Mouse (Mus musculus): ENCODE measurements around the gene Ndufa8.

The Ndufa8 gene

GRCm38 (mm10) chr2:36048748-36049566 is at the start of gene Ndufa8, which contains the start of gene Morn5:
Ndufa8 (minus strand) TSS chr2:36049406.
Morn5 (plus strand) TSS chr2:36049458.
- DNase-seq (ENCODE audit: low spot score), result peak; percentile 100

- DNase-seq (ENCODE audit: low spot score), result no peak
Measured at GRCm38 (mm10) chr2:36098021-36098420, 48.8 kb upstream of the Ndufa8 start.

DNA sequence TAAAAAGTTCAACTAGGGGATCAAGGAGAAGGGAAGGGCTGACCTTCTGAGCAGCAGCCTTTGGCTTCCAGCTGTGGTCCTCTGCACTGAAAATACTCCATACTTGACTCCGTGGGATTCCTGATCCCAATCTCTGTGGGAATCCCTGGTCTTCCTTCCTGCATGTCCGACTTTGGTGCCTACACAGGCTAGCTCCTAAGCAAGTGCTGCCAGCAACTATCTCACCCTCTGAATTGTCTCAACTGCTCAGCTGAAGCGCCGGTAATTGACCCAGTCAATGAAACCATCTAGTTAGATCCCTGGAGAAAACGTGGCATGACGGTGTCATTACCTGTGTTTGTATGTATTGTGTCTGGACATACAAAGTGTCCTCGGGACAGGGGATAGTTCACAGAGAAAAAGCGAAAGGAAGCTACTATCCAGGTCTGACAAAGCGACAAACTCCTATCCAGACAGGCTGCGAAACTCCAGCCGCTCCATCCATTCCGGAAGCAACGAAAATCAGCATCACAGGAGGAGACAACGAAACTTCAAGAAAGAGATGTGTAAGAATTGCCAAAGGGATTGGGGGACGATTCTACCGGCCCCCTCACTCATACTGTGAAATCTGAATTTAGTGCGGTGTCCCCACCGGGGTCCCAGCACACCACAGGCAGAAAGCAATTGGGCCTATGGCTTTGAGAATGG is 48.1 kb upstream of the Ndufa8 start:
- no peak for DNase-seq (ENCODE audit: low spot score)

DNA sequence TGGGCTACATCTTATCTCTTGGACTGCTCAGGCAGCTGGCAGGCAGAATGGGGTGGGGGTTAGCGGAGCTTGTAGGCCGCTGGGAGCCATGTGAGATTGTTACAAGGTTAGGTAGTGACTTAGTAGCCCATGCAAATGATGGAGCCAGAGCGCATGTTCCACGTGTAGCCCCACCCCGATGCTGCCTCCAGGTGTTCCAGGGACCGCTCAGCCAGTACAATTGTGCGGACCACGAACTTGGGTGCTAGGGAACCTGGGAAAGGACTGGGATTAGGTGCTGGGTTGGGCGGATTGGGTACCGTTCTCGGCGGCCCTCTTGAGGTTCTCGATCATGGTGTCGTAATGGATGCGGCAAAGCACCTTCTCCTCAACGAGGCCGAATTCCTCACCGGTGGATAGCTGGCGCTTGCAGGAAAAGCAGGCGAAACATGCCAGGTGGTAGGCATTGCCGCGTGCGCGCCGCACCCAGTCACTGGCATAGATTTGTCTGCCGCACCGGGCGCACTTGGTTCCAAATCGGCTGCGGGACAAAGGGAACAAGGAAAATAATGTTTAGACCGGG is 44.8 kb upstream of the Ndufa8 start:
- no peak for DNase-seq (ENCODE audit: low spot score)

DNA sequence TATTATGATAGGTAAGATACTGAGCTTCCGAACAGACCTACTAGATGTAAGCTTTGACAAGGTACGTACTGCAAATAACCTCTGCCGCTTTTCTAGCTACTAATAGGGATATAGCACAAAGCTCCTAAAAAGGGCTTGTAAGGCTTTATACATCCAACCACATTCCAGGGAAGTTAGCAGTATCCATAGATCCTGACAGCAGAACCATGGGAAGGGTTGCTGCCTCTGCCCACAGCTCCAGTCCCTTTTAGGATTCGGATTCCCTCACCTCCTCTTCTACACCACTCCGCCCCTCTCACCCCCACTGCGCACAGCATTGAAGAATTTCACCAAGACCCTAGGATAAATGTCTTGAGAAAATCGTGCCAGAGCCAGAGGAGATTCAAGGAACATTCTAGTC is 44.1 kb upstream of the Ndufa8 start:
- no peak for DNase-seq (ENCODE audit: low spot score)

GRCm38 (mm10) chr2:36092748-36093147 is 43.5 kb upstream of the Ndufa8 start:
- DNase-seq (ENCODE audit: low spot score), result no peak

- DNase-seq (ENCODE audit: low spot score), result peak; percentile 84
Measured at GRCm38 (mm10) chr2:36090853-36091741, 41.9 kb upstream of the Ndufa8 start.

GRCm38 (mm10) chr2:36089190-36089589 is 40.0 kb upstream of the Ndufa8 start:
- DNase-seq (ENCODE audit: low spot score), result no peak

- DNase-seq (ENCODE audit: low spot score), result no peak
Measured at GRCm38 (mm10) chr2:36085041-36085440, 35.8 kb upstream of the Ndufa8 start.

DNA sequence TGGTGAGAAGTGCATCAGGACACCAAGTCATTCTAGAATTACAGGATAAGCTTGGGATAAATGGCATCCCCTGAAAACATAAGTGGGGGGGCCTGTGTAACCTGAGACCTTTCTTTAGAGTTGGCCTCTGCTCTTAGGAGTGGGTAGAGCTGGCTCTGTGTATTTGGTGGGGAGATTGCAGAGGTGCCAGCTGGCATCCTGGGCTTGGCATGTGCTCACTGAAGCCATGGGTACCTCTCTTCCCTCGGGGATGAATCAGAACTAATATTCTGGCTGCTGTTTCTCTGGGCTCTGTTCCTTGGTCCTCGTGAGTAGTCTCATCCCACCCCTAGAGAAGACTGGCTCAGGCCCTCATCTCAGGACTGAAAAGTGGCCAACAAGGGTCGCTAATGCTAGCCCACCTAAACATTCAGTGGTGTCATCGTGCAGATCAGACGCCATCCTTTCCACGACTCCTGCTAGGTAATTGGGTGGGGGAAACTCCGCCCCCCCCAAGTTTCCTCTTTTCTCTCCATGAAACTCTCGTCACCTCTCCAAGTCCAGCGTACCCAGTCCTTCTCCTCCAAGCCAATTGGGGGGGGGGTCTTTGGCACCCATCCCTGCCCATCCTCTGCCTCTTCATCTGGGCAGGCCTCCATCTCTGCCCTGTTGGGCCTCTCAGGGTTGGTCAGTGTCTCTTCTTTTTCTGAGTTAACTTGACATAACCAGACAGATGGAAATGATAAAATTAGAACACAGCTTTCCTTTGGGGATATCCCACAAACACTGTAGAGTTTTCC is 33.8 kb upstream of the Ndufa8 start:
- DNase-seq (ENCODE audit: low spot score), result no peak

- no peak for DNase-seq (ENCODE audit: low spot score)
Measured at GRCm38 (mm10) chr2:36081446-36081845, 32.2 kb upstream of the Ndufa8 start.

DNA sequence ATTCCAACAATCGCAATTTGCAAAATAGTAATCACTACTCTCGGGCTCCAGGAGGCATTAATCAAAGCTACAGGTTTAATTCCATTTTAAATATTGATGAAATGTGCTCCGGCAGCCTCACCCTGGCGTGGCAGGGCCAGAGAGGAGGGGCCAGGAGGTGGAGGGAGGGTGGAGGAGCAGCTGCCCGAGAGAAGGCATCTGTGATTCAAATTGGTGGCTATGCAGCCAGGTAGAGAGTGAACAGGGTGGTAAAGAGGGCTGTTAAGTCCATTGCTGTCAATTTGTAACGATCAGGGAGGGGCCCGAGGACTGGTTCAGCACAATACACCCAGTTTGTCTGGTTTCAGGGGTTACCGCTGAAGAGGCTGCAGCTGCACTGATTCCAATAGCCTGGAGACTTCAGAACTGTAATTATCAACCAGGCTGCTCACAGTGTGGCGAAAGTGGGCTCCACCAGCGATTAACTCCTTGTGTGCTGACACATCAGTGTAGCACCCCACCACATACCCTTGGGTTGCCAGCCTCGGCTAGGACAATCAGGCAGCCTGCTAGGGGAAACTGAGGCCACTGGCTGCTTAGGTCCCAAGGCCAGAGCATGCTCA is 28.1 kb upstream of the Ndufa8 start:
- no peak for DNase-seq (ENCODE audit: low spot score)

DNA sequence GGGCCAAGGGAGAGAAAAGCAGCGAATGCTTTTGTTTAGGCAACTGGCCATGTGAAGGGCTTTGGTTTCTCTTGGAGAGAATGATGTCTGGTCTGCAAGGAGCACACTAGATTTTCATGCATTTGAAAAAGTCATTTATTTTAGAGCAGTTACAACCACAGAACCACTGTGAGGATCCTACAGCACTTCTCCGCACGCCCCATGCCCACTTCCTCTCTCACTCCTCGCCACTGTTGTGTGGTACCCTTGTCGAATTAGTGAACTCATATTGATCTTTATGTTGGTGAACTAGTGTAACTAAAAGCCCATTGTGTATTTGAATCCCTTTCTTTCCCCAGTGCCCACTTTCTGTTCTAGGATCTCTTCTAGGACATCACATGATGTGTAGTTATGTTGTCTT is 26.0 kb upstream of the Ndufa8 start:
- no peak for DNase-seq (ENCODE audit: low spot score)

- no peak for DNase-seq (ENCODE audit: low spot score)
Measured at GRCm38 (mm10) chr2:36073781-36074180, 24.6 kb upstream of the Ndufa8 start.

GRCm38 (mm10) chr2:36071660-36072305 is 22.6 kb upstream of the Ndufa8 start:
- DNase-seq (ENCODE audit: low spot score), result no peak

GRCm38 (mm10) chr2:36067132-36067531 is 17.9 kb upstream of the Ndufa8 start:
- DNase-seq (ENCODE audit: low spot score), result no peak

DNA sequence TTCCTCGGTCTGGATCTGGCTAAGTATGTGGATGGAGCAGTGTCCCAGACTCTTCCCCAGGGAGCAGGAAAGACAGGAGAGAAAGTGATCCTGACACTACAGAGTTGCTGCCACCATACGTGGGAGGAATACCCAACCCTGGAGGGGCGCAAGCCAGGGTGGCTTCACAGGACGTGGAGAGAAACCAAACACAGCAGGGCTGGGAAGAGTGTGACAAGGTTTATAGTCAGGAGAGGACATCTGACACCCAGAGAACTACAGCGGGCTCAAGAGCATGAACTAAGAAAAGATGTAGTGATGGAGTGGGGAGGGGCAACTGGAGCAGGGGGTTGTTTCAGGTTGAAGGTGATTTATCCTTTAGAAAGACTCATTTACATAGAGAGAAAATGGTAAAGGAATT is 12.2 kb upstream of the Ndufa8 start:
- DNase-seq (ENCODE audit: low spot score), result no peak

DNA sequence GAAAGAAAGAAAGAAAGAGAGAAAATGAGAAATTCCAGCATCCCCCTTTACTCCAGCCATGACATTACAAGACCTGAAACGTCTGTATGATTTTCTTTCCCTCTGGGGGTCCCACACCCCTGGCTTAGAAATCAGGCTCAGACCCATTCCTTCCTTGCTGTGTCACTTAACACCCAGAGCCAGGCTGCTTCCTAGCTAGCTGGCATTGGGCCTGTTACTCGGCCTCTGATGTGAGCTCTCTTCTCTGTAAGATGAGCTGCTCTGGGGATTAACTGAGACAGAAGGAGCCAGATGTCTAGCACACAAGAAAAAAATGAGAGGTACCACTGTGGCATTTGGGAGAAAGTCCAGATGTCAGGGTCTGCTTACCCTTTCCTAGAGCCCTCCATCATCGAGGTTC is 7.0 kb upstream of the Ndufa8 start:
- DNase-seq (ENCODE audit: low spot score), result no peak

GRCm38 (mm10) chr2:36053249-36053648 is 4.0 kb upstream of the Ndufa8 start:
- no peak for DNase-seq (ENCODE audit: low spot score)

- DNase-seq (ENCODE audit: low spot score), result no peak
Measured at GRCm38 (mm10) chr2:36049567-36049954, 355 bp upstream of the Ndufa8 start.
